Mouse (Mus musculus) frontal cortex, postnatal 14 days (tissue): ENCODE data around the gene Retnlb.
"Not testable (repeated sequence)": the region's sequence is repeated elsewhere in the genome, so short reads cannot be mapped to it uniquely, and the experiment has no call there.

Experiments used
- DNase-seq, 2 experiments: peaks; one replicate each; pipeline ENCODE4 v3.0.0; 2022; ENCODE audit warnings: low spot score in 2 of 2

Retnlb gene

DNA sequence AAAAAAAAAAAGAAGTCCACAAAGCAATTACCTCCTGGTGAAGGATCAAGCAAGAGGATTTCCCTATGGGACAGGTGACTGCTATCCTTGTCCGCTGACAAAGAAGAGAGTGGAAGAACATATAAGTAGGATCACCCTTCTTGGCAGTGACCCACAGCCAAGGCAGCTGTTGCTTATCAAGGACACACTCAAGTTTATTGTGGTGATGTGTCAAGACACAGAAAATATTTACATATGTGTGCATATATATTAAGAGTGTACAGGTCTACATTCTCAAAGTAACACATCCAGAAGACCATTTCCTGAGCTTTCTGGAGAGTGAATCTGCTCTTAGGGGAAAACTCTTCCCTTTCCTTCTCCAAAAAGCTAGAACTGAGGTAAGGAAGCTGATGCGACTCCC lies at the start of gene Retnlb:
Gene Retnlb (plus strand): TSS at position 162 of the 400 bp plus-strand sequence.
- no peak for DNase-seq

DNA sequence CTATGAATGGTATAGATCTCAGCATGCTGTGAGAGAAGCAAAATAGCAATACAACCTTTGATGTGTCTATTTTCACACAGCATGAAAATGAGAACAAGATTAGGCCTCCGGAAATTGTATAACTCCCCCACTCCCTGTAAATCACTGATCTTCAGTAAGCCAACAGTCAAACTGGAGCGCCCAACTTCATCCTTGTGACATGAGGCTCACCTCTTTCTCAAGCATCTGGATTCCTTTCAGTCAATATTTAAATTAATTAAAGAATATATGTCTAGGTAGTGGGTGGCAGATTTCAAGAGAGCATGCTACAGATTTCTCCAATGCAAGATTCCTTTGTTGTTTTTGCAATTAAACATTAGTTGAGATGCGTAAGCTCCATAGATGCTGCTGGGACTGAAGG lies 47.5 kb upstream of the Retnlb start:
- no peak for DNase-seq

DNA sequence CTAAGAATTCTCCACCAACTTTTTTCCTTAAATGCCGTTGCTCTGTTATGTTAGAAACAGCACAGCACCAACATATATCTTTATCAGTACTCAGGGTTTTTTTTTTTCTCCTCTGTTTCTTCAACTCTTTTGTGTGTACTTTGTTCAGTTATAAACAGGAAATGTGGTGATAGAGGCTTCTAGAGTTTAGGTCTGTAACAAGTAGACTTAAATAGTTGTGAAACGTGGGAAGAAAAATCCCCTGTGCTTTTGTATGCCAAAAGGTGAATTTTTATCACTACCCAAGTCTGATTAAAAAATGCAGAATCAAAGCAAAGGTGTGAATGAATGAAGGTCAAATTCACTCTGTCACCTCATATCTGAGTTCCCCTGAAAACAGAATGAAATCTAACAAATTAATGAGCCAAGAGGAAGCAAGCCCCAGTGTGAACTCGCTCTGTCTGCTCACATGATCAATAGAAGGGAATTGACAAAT lies 44.6 kb upstream of the Retnlb start, which contains the start of gene Trat1:
Gene Trat1 (minus strand): TSS at position 51 of the 475 bp plus-strand sequence.
- DNase-seq = no peak

DNA sequence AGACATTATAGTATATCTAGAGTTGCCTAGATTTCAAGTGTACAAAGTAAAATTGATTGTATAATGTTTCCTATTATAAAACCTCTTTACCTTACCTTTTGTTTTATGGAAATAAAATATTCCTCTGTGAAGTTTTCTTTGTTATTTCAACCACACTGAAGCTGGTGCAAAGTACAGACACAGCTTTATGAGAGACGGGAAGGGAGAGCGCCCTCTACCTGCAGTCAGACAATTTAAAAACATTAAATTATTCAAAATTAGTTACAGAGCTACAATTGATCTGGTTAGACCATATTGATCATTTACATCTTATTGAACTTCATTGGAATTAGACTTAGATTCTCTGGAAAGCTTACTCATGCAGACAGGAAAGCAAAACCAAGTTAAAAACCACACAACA lies 39.4 kb upstream of the Retnlb start:
- DNase-seq = no peak

DNA sequence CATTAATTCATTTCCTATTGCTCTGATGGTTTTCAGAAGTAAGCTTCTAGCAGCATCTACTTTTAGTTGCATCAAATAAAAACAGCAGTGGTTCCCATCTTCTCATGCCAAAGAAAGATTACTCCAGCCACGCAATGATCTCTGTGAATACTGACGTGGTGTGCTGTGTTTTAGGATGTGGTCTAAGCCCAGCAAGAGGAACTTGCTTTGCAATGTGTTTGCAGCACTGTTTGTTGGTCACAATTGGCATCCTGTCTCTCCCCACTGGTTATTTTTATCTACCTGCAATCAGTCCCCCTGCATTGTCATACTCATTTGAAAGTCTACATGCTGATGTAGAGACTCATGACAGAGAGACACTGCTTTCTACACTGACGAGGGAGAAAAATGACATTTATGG lies 30.4 kb upstream of the Retnlb start:
- DNase-seq = no peak

DNA sequence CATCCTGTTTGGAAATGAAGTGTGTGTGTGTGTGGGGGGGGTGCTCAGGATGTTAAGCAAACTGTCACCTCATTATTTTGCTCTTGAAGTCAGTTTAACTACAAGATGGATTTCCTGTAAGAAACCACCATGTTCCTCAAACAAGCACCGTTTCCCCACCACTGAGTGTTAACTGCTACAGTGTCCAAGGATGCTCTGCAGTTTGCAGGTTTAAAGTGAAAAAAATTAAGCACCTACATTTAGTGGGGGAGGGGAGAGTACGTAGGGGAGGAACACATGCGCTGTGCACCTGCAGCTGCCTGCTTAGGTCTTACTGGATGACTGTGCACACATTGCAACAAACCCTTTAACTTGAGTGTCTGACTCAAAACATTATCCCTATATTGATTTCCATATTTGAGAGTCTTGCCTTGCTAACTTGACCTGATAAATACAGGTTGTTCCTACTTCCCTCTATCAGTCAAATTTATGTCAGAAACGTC lies 27.9 kb upstream of the Retnlb start:
- no peak for DNase-seq

DNA sequence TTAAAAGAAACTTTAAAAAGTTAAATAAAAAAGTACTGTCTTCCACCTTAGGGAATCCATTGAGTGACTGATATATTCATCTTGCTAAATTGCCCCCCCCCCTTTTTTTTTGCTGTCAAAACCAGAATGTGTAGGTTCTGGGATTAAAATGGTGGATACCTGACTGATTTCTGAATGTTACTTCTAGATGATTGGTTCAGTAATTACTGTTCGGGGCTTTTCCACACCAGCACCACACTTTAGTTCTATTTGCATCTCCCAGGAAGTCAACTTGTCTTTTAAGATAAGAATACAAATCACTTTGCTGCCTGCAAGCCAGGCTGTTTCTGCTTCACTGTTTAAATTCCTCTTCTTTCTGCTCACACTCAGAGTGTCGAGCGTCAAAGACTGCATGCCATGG lies 18.4 kb upstream of the Retnlb start:
- no peak for DNase-seq

DNA sequence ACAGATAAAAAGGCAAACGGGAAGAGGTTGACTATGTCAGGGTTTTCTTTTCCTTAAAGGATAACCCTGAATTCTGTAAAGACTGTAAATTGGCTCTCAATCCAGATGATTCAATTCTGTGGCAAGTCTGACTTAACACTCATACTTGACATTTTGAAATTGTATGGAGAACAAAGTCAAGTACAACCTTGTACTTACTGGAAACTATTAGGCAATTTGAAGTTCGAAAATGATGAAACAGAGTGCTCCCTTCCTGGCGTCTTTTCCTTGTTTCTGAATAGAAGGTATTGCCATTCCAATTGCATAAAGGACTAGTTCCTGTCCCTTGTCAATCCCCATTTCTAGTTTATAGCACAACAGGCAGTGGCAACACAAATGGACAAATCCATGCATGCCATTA lies 17.2 kb upstream of the Retnlb start:
- no peak for DNase-seq

DNA sequence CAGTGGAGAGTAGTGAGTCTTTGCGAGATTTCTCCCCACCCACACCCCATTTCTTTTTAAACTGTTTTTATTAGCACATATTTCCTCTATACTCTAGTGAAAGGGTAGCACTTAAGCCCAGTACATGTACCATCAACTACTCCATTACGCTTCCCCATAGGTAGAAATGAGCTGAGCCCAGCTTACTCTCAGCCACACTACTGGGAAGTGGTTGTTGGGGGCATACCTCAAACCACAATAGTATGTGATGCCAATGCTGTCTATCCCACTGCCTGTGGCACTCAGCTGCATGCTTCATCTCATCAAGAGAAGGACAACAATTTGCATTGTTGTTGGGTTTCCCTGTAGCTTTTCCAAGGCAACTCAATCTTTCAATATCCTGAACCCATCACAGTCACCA lies 15.8 kb upstream of the Retnlb start:
- no peak for DNase-seq

DNA sequence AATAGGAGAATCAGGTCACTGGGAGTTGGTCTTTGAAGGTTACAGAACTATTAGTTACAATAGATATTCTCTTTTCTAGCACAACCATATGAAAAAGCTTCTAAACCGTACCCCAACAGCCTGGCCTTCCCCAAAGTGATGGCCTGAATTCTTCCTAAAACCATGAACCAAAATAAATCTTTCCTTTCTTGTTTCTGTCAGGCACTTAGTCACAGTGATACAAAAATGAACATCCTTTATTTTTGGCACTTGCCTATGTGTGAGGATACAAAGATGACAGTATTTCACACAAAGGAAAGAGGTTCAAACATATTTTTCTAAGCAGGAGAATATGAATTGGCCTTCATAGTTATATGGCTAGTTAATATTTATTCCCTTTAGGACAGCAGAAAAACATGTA lies 11.2 kb upstream of the Retnlb start:
- no peak for DNase-seq

DNA sequence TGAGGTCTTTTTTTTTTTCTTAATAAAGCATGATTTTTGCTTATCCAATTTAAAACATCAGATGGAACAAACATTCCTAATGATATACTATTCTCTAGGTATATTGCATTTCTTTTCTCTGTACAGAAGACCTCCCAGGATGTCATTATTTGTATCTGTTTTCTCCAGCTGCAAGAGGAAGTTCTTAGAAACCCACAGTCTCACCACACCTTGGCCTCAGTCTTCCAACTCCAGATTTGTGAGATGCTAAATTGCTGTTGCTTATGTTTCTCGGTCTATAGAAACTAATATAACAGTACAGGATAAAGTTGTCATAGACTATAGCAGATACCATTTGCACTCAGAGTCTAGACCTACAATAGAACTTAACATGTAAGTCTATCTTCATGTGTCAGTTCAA lies 10.1 kb upstream of the Retnlb start:
- DNase-seq = no peak

DNA sequence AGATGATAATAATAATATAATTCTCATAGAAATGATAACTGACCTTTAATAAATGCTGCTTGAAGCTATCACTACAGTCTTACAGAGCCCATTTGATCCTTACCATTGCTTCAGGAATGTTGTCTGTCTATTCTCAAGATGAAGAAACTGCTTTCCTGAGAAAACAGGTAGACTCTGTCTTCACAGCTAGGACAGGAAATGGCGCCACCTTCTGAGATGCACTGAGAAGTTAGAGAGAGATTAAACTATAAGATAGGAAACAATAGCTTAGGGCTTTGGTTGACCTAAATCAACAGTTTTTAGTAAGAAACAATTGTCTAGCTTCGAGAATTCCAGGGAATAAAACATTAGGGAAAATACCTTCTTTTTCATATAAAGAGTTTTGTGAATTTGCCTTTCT lies 7.3 kb upstream of the Retnlb start:
- no peak for DNase-seq

DNA sequence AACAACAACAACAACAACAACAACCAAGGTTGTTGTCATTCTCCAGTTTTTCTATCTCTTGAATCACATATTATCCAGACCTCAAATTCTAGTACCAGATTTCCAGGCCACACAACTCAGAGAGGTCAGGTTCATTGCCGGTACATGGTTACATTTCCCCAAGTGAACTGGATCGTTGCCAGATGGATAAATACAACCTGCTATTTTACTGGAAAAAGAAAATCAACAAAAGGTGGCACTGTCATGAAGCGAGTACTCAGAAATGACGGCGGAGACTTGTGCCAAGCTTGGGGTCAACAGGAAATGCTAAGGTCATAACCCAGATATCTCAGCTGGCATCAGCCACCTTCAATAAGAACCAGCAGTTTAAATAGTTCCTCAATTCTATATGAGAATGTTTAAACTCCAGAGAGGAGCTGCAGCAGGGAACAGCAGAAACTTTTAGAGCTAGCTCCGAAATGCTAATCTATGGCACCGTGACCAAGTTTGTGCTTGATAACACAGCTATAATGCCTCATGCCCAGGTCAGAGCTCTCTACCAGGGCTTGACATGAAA lies 4.7 kb upstream of the Retnlb start:
- no peak for DNase-seq

DNA sequence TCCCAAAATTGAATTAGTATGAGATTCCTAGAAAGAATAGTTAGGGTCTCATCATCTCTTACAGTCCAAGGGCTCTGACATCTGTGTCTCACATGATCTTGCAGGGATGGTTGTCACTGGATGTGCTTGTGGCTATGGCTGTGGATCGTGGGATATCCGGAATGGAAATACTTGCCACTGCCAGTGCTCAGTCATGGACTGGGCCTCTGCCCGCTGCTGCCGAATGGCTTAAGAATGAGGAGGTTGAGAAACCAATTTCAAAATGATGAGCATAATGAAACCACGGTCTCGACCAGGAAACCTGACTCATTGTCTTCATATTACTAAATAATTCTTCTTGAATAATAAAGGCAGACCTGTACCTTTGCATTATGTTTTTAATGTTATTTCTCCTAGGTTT lies 1.9 kb downstream of the Retnlb start:
- DNase-seq = no peak

DNA sequence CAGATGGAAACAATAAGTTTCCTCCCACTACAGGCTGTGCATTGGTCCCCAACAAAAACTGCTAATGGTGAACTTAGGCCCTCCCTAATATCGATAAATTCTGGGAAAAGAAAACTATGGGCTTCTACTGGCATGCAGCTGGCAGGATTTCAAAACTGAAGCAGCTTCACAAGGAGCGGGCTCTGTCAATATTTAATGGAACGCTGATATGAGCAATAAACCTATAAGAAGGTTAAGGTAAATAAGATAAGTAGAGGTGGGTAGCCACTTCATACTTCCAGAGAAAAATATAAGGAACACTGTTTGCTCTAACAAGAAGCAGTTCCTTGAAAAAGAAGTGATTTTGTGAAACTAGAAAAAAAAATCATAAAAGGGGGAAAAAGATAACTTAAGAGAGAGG lies 9.8 kb downstream of the Retnlb start:
- DNase-seq = no peak

DNA sequence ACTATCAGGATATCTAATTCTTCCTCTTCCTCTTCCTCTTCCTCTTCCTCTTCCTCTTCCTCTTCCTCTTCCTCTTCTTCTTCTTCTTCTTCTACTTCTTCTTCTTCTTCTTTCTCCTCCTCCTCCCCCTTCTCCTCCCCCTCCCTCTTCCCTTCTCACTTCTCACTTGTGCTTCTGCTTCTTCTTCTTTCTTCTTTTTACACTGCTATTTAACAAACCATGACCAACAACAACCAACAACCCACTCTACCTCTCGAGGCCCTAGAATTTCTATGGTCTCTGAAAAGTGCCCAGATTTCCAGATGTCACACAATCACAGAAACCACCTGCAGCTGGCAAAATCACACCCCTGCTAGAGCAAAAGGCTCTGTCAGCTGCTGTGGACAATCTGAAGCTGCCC lies 11.0 kb downstream of the Retnlb start:
- no peak for DNase-seq

DNA sequence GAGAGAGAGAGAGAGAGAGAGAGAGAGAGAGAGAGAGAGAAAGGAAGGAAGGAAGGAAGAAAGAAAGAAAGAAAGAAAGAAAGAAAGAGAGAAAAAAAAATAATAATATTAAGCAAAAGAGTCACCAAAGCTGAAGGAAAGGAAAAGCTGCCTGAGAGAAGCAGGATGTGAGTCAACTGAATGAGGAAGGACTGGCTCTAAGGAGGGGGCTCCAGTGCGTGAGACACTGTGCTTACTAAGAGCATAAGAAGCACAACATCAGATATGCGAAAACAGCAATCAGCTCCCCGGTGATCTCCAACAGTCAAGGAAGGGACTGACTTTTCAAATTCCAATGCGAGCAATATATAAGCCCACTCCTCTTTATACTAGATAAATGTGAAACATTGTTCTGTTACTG lies 12.4 kb downstream of the Retnlb start:
- DNase-seq = no peak

DNA sequence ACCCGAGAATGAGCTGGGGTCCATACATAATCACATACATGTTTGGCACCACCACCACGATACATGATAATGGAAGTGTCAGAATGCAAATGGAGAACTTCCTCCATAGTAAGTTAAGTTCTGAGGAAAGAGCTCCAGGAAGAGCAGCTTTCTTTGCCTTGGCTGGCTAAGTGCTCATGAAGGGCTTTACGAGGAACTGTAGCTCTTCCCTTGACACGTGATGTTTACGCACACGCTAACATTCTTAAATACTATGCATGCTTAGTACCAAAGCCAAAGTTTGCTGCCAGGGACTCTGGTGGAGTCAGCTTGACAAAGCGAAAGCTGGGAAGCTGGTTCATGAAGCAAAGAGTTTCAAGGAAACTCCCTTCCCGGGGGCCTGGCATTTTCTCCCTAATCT lies 15.4 kb downstream of the Retnlb start:
- no peak for DNase-seq

DNA sequence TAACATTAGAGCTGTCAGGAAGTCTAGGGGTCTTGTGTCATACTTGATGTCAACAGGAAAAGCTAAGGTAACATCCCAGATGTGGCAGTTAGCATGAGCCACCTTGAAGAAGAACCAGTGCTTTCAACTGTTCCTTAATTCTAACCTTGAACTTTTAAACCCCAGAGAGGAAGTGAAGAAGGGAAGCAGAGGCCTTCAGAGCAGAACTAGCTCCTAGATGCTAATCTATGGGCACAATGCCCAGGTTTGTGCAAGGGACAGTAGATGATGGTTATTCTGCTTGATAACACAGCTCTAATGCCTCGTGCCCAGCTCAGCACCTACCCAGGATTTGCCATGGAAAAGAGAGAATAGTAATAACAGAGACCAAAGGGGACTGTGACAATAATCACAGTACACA lies 17.0 kb downstream of the Retnlb start:
- not testable (repeated sequence) for DNase-seq

DNA sequence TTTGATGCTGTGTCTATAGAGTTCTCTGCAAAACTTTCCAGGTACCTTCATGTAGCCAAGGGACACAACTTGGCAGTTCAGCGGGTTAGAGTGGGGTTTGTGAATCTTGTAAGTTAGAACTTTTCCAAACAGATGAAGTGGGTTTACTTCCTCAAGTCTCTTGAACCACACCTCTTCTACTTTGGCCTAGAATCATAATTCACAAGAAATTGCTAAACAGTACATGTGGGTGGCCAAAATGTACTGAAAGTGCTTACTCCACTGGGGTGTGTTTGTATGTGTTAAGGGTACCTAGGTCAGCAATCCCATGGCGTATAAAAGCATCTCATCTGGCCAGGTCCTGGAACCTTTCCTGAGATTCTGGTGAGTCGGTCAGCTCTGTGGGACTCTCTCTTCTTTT lies 25.6 kb downstream of the Retnlb start, which contains the start of gene Retnla:
Gene Retnla (plus strand): TSS at position 286 of the 400 bp plus-strand sequence.
- DNase-seq = no peak

DNA sequence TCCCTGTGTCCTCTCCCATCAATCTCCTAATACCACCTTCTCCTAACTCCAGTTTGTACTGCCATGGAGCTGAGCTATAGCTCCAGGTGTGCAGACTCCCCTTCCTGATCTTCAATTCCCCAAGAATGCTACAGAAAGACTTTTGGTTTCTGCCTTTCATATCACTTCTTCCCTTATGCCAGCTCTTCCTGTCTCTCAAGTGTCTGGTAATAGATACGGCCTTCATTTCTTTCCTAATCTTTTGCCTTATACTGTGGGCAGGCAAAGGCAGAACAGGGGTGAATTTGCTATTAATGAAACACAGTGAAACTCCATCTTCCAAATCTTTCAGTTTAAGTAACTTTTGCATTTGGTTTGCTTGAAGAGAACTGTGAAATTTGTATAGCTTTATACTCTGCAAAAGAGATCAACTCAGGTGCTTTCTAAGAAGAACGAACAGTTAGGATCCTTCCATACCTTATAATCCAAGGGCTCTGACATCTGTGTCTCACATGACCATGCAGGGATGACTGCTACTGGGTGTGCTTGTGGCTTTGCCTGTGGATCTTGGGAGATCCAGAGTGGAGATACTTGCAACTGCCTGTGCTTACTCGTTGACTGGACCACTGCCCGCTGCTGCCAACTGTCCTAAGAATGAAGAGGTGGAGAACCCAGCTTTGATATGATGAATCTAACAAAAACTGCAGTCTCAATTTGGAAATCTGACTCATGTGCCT lies 27.2 kb downstream of the Retnlb start:
- DNase-seq = no peak

DNA sequence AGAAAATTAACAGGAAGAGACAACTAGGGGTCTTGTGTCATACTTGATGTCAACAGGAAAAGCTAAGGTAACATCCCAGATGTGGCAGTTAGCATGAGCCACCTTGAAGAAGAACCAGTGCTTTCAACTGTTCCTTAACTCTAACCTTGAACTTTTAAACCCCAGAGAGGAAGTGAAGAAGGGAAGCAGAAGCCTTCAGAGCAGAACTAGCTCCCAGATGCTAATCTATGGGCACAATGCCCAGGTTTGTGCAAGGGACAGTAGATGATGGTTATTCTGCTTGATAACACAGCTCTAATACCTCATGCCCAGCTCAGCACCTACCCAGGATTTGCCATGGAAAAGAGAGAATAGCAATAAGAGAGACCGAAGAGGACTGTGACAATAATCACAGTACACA lies 48.3 kb downstream of the Retnlb start:
- not testable (repeated sequence) for DNase-seq

DNA sequence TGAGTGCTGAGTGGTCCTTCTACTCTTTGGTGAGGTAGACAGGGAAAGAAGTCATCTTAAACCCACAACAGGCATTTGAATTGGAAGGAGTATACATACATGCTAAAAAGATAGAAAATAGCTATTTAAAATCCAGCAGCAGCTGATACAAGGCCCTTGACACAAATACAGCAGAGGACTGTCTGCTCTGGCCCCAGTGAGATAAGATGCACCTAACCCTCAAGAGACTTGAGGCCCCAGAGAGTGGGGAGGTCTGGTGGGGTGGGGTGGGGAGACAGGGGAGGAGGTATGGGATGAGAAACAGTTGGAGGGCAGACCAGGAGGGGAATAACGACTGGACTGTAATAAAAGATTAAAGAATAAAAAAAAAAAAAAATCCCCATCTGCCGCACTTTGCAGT lies 51.0 kb downstream of the Retnlb start:
- DNase-seq = no peak
